Mouse (Mus musculus): ENCODE data around the gene Mgat5.

DNA sequence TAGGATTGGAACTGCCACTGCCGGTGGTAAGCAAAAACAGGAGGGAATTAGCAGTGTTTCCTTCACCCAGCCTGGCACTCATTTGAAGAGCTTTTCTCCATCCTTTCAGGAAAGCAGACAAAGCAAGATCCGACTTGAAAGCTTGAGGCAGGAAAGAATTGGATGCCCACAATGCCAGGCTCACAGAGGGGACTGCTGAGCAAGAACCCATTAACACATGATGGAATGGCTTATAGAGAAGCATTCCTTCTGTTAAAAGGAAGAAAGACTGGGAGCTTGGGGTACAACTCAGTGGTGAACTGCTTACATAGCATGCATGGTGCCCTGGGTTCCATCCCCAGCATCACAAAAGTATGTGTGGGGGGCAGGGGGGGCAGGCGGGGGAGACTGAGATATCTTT lies 80.2 kb downstream of the Mgat5 start:
- TF ChIP-seq GATA1 (IDR thresholded peaks at IDR 0.05; ENCODE audit: borderline replicate concordance, low read length) (no peak), FLI1 (IDR thresholded peaks at IDR 0.05; ENCODE audit: low read length) (no peak)
